Mouse (Mus musculus) embryonic facial prominence, embryonic 10.5 days (tissue): ENCODE measurements around the gene Tigd4. TPM values are rescaled to one million over a fixed set of nuclear protein-coding genes. Genes with fewer than 3 reads are reported as not detected.

ENCODE experiments used
- DNase-seq: peaks from one replicate; pipeline ENCODE4 v3.0.0-alpha.2; 2017; ENCODE audit warnings: low spot score
- H3K27ac ChIP-seq: fragments of 300-500 bp; sonication (generic); replicated peaks from 2 replicates; pipeline ENCODE4 v1.5.1; 2016; ENCODE audit warnings: mild to moderate bottlenecking
- H3K27me3 ChIP-seq: fragments of 300-500 bp; sonication (generic); replicated peaks from 2 replicates; pipeline ENCODE4 v1.6.1; 2016; ENCODE audit warnings: low read depth, mild to moderate bottlenecking; ENCODE audit not compliant: poor library complexity, severe bottlenecking
- H3K36me3 ChIP-seq: fragments of 300-500 bp; sonication (generic); replicated peaks from 2 replicates; pipeline ENCODE4 v1.6.1; 2016; ENCODE audit warnings: mild to moderate bottlenecking, moderate library complexity
- H3K4me1 ChIP-seq: fragments of 300-500 bp; sonication (generic); 2 replicates; pipeline ENCODE4 v1.6.1; 2016
- H3K4me3 ChIP-seq: fragments of 300-500 bp; sonication (generic); 2 replicates; pipeline ENCODE4 v1.5.1; 2016; ENCODE audit warnings: mild to moderate bottlenecking, moderate library complexity
- H3K9me3 ChIP-seq: fragments of 300-500 bp; sonication (generic); 2 replicates; pipeline ENCODE4 v1.6.1; 2016; ENCODE audit warnings: mild to moderate bottlenecking
- WGBS: fragments of 180-500 bp; shearing (Covaris S2); methylation state at CpG from one replicate; pipeline ENCODE4 v1.1.7; 2016; 5-methylcytosine and 5-hydroxymethylcytosine counted together
- polyA plus RNA-seq: library from polyadenylated mRNA; unstranded; fragments of >200 nt; fragmentation: Nextera tagmentation; extraction: Ambion mirVana; gene quantifications from 2 replicates; pipeline ENCODE4 v1.2.1, GENCODE M21; 2016

The Tigd4 gene
- polyA plus RNA-seq, 1 experiment from 2014 or later: 0.04 TPM

- Histone ChIP-seq H3K4me3 (no peak overlapping the region), H3K36me3 (no peaks in the 10 kb centered on the region), H3K4me1 (peaks cover 10% of the 10 kb centered on the region), H3K27me3 (0 out of 2 replicates have a peak, but pooled peaks cover 8% of the 10 kb centered on the region), H3K9me3 (no peaks in the 10 kb centered on the region), H3K27ac (no peak overlapping the region)
- no peak for DNase-seq
- 66% methylated on average over 5 of the region's 5 CpGs for WGBS
These were observed 6.6 kb upstream of the Tigd4 start for GRCm38 (mm10) chr3:84586736-84587135.

- H3K27ac ChIP-seq: no peak overlapping the region
- H3K4me1 ChIP-seq: peaks cover 9% of the 10 kb centered on the region; the same call in 1 of the 2 replicates
- WGBS: 20% methylated on average over 23 of the region's 23 CpGs
These were observed 1.7 kb downstream of the Tigd4 start for GRCm38 (mm10) chr3:84594894-84595676.

GRCm38 (mm10) chr3:84595677-84596234 lies 2.4 kb downstream of the Tigd4 start:
- Histone ChIP-seq H3K27ac (no peak overlapping the region), H3K36me3 (no peaks in the 10 kb centered on the region), H3K27me3 (peaks cover 34% of the 10 kb centered on the region), H3K4me1 (peaks cover 9% of the 10 kb centered on the region; the same call in 1 of the 2 replicates), H3K9me3 (no peaks in the 10 kb centered on the region), H3K4me3 (peak overlapping the region; percentile 43)
- WGBS: 53% methylated on average over 5 of the region's 5 CpGs
- DNase-seq: no peak

More at GRCm38 (mm10) chr3:84594894-84595676, 1.7 kb downstream of the Tigd4 start:
- Histone ChIP-seq H3K27me3 (peaks cover 34% of the 10 kb centered on the region), H3K36me3 (no peaks in the 10 kb centered on the region), H3K4me3 (peak overlapping the region; percentile 43), H3K9me3 (no peaks in the 10 kb centered on the region)
- peak; percentile 20 for DNase-seq

GRCm38 (mm10) chr3:84597996-84598734 lies 4.8 kb downstream of the Tigd4 start:
- no peak for DNase-seq
- H3K36me3 ChIP-seq: no peaks in the 10 kb centered on the region
- H3K4me3 ChIP-seq: no peak overlapping the region
- peaks cover 29% of the 10 kb centered on the region for H3K27me3 ChIP-seq
- H3K9me3 ChIP-seq: no peaks in the 10 kb centered on the region
- no peak overlapping the region for H3K27ac ChIP-seq
- peaks cover 9% of the 10 kb centered on the region; the same call in 1 of the 2 replicates for H3K4me1 ChIP-seq
- 88% methylated on average over 6 of the region's 6 CpGs for WGBS

- WGBS: 87% methylated on average over 6 of the region's 6 CpGs
- H3K36me3 ChIP-seq: no peaks in the 10 kb centered on the region
- H3K27ac ChIP-seq: no peak overlapping the region
- H3K4me3 ChIP-seq: no peak overlapping the region
- DNase-seq: no peak
- peaks cover 24% of the 10 kb centered on the region for H3K27me3 ChIP-seq
- no peaks in the 10 kb centered on the region for H3K9me3 ChIP-seq
- peaks cover 12% of the 10 kb centered on the region for H3K4me1 ChIP-seq
These were observed 5.4 kb downstream of the Tigd4 start for GRCm38 (mm10) chr3:84598756-84599155.

- H3K27me3 ChIP-seq: peaks cover 5% of the 10 kb centered on the region
- H3K4me3 ChIP-seq: no peak overlapping the region
- H3K36me3 ChIP-seq: no peaks in the 10 kb centered on the region
- H3K27ac ChIP-seq: no peak overlapping the region
- H3K9me3 ChIP-seq: 0 out of 2 replicates have a peak, but pooled peaks cover 5% of the 10 kb centered on the region
- peaks cover 4% of the 10 kb centered on the region; the same call in 1 of the 2 replicates for H3K4me1 ChIP-seq
- DNase-seq: no peak
- 83% methylated on average over 9 of the region's 9 CpGs for WGBS
These were observed 8.6 kb downstream of the Tigd4 start for GRCm38 (mm10) chr3:84601870-84602495.

- no peaks in the 10 kb centered on the region for H3K27me3 ChIP-seq
- no peaks in the 10 kb centered on the region for H3K36me3 ChIP-seq
- H3K9me3 ChIP-seq: 0 out of 2 replicates have a peak, but pooled peaks cover 5% of the 10 kb centered on the region
- H3K27ac ChIP-seq: no peak overlapping the region
- peaks cover 4% of the 10 kb centered on the region; the same call in 1 of the 2 replicates for H3K4me1 ChIP-seq
- 94% methylated on average over 2 of the region's 2 CpGs for WGBS
- no peak overlapping the region for H3K4me3 ChIP-seq
- DNase-seq: no peak
These were observed 9.4 kb downstream of the Tigd4 start for GRCm38 (mm10) chr3:84602759-84603158.

- DNase-seq: no peak
- WGBS: 84% methylated on average over 9 of the region's 9 CpGs
- no peak overlapping the region for H3K27ac ChIP-seq
These were observed 9.8 kb downstream of the Tigd4 start for GRCm38 (mm10) chr3:84603212-84603611.

GRCm38 (mm10) chr3:84610183-84610710 lies 16.9 kb downstream of the Tigd4 start:
- no peaks in the 10 kb centered on the region for H3K27me3 ChIP-seq
- H3K36me3 ChIP-seq: no peaks in the 10 kb centered on the region
- H3K4me1 ChIP-seq: no peaks in the 10 kb centered on the region
- H3K27ac ChIP-seq: no peak overlapping the region
- H3K9me3 ChIP-seq: peaks cover 5% of the 10 kb centered on the region; the same call in 1 of the 2 replicates
- no peak for DNase-seq
- WGBS: 86% methylated on average over 9 of the region's 9 CpGs
- H3K4me3 ChIP-seq: no peak overlapping the region

More at GRCm38 (mm10) chr3:84603212-84603611, 9.8 kb downstream of the Tigd4 start:
- Histone ChIP-seq H3K4me1 (peaks cover 4% of the 10 kb centered on the region; the same call in 1 of the 2 replicates), H3K4me3 (no peak overlapping the region), H3K27me3 (no peaks in the 10 kb centered on the region), H3K36me3 (no peaks in the 10 kb centered on the region), H3K9me3 (0 out of 2 replicates have a peak, but pooled peaks cover 5% of the 10 kb centered on the region)

GRCm38 (mm10) chr3:84615050-84615855 lies 21.9 kb downstream of the Tigd4 start:
- no peak for DNase-seq
- Histone ChIP-seq H3K9me3 (no peaks in the 10 kb centered on the region; the same call in 1 of the 2 replicates), H3K4me3 (no peak overlapping the region), H3K27ac (no peak overlapping the region), H3K27me3 (no peaks in the 10 kb centered on the region), H3K36me3 (no peaks in the 10 kb centered on the region), H3K4me1 (no peaks in the 10 kb centered on the region)
- WGBS: 29% methylated on average over 5 of the region's 5 CpGs

GRCm38 (mm10) chr3:84615856-84616225 lies 22.5 kb downstream of the Tigd4 start:
- H3K9me3 ChIP-seq: no peaks in the 10 kb centered on the region; the same call in 1 of the 2 replicates
- H3K27me3 ChIP-seq: no peaks in the 10 kb centered on the region
- H3K4me3 ChIP-seq: no peak overlapping the region
- H3K4me1 ChIP-seq: no peaks in the 10 kb centered on the region
- DNase-seq: no peak
- no peaks in the 10 kb centered on the region for H3K36me3 ChIP-seq
- H3K27ac ChIP-seq: no peak overlapping the region
- 33% methylated on average over 7 of the region's 7 CpGs for WGBS
